Mouse (Mus musculus) stomach, embryonic 14.5 days (tissue): ENCODE results near the gene Olfr938. TPM values are rescaled to one million over a fixed set of nuclear protein-coding genes. Genes with fewer than 3 reads are reported as not detected.

Source experiments
- ATAC-seq: fragments of 200-750 bp; cut with Nextera tagmentation; 2 replicates; pipeline ENCODE4 v1.8.0; 2017; ENCODE audit warnings: low read depth, moderate TSS enrichment; ENCODE audit not compliant: insufficient number of reproducible peaks, insufficient read depth, low FRiP score
- H3K27ac ChIP-seq: fragments of 300-500 bp; sonication (generic); 2 replicates; pipeline ENCODE4 v1.5.1; 2014; ENCODE audit warnings: mild to moderate bottlenecking, low read length, moderate library complexity, mixed read lengths
- H3K27me3 ChIP-seq: fragments of 300-500 bp; sonication (generic); 2 replicates; pipeline ENCODE4 v1.6.1; 2014; ENCODE audit warnings: low read length, control low read depth, mixed read lengths; ENCODE audit not compliant: control insufficient read depth, insufficient read depth
- H3K36me3 ChIP-seq: fragments of 300-500 bp; sonication (generic); 2 replicates; pipeline ENCODE4 v1.6.1; 2014; ENCODE audit warnings: mild to moderate bottlenecking, control low read depth, low read length, moderate library complexity, mixed read lengths; ENCODE audit not compliant: control insufficient read depth, insufficient read depth
- H3K4me1 ChIP-seq: fragments of 300-500 bp; sonication (generic); 2 replicates; pipeline ENCODE4 v1.6.1; 2014; ENCODE audit warnings: low read length, control low read depth, mixed read lengths; ENCODE audit not compliant: control insufficient read depth, insufficient read depth
- H3K4me2 ChIP-seq: fragments of 300-500 bp; sonication (generic); replicated peaks from 2 replicates; pipeline ENCODE4 v1.6.1; 2014; ENCODE audit warnings: low read depth, low read length, control low read depth
- H3K4me3 ChIP-seq: fragments of 300-500 bp; sonication (generic); 2 replicates; pipeline ENCODE4 v1.5.1; 2014; ENCODE audit warnings: low read depth, low read length, control low read depth
- H3K9ac ChIP-seq: fragments of 300-500 bp; sonication (generic); replicated peaks from 2 replicates; pipeline ENCODE4 v1.6.1; 2014; ENCODE audit warnings: low read depth, mild to moderate bottlenecking, control low read depth, low read length, moderate library complexity, mixed read lengths
- H3K9me3 ChIP-seq: fragments of 300-500 bp; sonication (generic); 2 replicates; pipeline ENCODE4 v1.6.1; 2016; ENCODE audit warnings: low read depth, low read length, control low read depth; ENCODE audit not compliant: control insufficient read depth
- WGBS: fragments of 180-500 bp; shearing (Covaris S2); extraction: QIAGEN DNeasy Blood & Tissue Kit; methylation state at CpG from one replicate; pipeline ENCODE4 v1.1.7; 2014; 5-methylcytosine and 5-hydroxymethylcytosine counted together
- microRNA-seq: library from miRNA; unstranded; fragments of <30 nt; microRNA quantifications from one replicate; pipeline ENCODE4, GENCODE M21; 2016
- polyA plus RNA-seq: library from polyadenylated mRNA; unstranded; fragments of >200 nt; fragmentation: Nextera tagmentation; extraction: Ambion mirVana; gene quantifications from 2 replicates; pipeline ENCODE4 v1.2.1, GENCODE M21; 2014

Olfr938 gene
- not detected in 2 replicates for polyA plus RNA-seq

DNA sequence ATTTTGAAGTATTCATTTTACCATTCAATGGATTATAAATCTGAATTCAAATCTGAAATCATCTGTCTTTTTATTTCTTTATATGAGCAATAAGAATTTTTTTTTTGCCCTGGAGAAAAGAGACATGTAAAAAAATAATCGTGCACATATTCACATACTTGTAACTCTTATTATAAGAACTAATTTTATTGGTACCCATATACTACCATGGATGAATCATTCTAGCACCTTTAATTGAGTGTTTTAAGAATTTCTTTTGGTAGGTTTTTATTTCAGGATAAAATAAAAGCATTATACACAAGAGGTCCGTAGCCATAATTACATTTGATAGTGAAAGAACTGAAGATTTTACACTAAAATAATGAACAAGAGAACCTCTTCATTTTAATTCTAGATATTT, at the start of gene Olfr938:
TSS of gene Olfr938 (minus strand) at position 101 of the 400 bp plus-strand sequence.
- H3K4me1 ChIP-seq, result no peaks in the 10 kb centered on the region
- no peak within 1 kb of the TSS for H3K4me3 ChIP-seq
- no peaks in the 10 kb centered on the region for H3K36me3 ChIP-seq
- no peak within 1 kb of the TSS for H3K4me2 ChIP-seq
- H3K27me3 ChIP-seq, result no peaks in the 10 kb centered on the region
- no peaks in the 10 kb centered on the region for H3K9me3 ChIP-seq
- no peak within 1 kb of the TSS for H3K27ac ChIP-seq
- no peak within 1 kb of the TSS for H3K9ac ChIP-seq
- WGBS, result 89% methylated on average over 2 of the region's 2 CpGs
- ATAC-seq, result no peak

GRCm38 (mm10) chr9:39127831-39128230, 49.1 kb upstream of the Olfr938 start, which contains the start of gene Olfr27:
TSS of gene Olfr27 (plus strand) at chr9:39128131.
- no peaks in the 10 kb centered on the region for H3K36me3 ChIP-seq
- H3K27ac ChIP-seq, result no peak within 1 kb of the TSS
- no peak for ATAC-seq
- H3K9me3 ChIP-seq, result no peaks in the 10 kb centered on the region
- no peak within 1 kb of the TSS for H3K4me3 ChIP-seq
- no peaks in the 10 kb centered on the region for H3K27me3 ChIP-seq
- no peak within 1 kb of the TSS for H3K4me2 ChIP-seq
- H3K4me1 ChIP-seq, result no peaks in the 10 kb centered on the region
- no peak within 1 kb of the TSS for H3K9ac ChIP-seq

DNA sequence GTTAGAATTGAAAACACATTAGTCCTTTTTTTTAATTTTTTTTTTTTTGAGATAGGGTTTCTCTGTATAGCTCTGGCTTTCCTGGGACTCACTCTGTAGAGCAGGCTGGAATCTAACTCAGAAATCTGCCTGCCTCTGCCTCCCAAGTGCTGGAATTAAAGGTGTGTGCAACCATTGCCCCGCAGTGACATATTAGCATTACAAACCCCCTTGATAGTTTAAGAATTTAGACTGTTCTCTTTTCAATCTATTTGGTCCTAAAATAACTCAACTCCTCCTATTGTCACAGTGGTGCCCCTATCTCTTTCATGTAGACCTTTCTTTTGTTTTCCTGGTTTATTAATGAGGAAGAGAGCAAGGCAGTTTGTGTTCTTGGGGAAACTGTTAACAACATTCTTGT, 48.6 kb upstream of the Olfr938 start:
- Histone ChIP-seq H3K27me3 (no peaks in the 10 kb centered on the region), H3K4me1 (no peaks in the 10 kb centered on the region), H3K4me2 (no peak overlapping the region), H3K4me3 (no peak overlapping the region), H3K9me3 (no peaks in the 10 kb centered on the region), H3K27ac (no peak overlapping the region), H3K36me3 (no peaks in the 10 kb centered on the region), H3K9ac (no peak overlapping the region)
- no peak for ATAC-seq
- 72% methylated on average over 1 of the region's 1 CpGs for WGBS

GRCm38 (mm10) chr9:39064851-39065250, 13.8 kb downstream of the Olfr938 start, which contains the start of gene Olfr937:
TSS of gene Olfr937 (minus strand) at chr9:39064951.
- no peak within 1 kb of the TSS for H3K4me2 ChIP-seq
- no peak within 1 kb of the TSS for H3K9ac ChIP-seq
- no peak for ATAC-seq
- H3K36me3 ChIP-seq, result no peaks in the 10 kb centered on the region
- WGBS, result 81% methylated on average over 1 of the region's 1 CpGs
- H3K27ac ChIP-seq, result no peak within 1 kb of the TSS
- H3K27me3 ChIP-seq, result no peaks in the 10 kb centered on the region
- no peaks in the 10 kb centered on the region for H3K4me1 ChIP-seq
- H3K4me3 ChIP-seq, result no peak within 1 kb of the TSS
- H3K9me3 ChIP-seq, result no peaks in the 10 kb centered on the region

Small RNAs within 50 kb of the gene (microRNA-seq; reads per million reads assigned to microRNA genes)
- not detected for gene Gm25032
- gene Gm25529, result not detected

Other genes starting within 250 kb of the Olfr938 start
- gene Olfr924, start 234.4 kb downstream of the Olfr938 start, polyA plus RNA-seq, result not detected in 2 replicates
- not detected in 2 replicates for gene Olfr26, start 223.8 kb downstream of the Olfr938 start, polyA plus RNA-seq
- not detected in 2 replicates for gene Olfr926, start 201.8 kb downstream of the Olfr938 start, polyA plus RNA-seq
- gene Olfr930, start 149.1 kb downstream of the Olfr938 start, polyA plus RNA-seq, result not detected in 2 replicates
- not detected in 2 replicates for gene Olfr933, start 106.6 kb downstream of the Olfr938 start, polyA plus RNA-seq
- gene Olfr934, start 90.6 kb downstream of the Olfr938 start, polyA plus RNA-seq, result not detected in 2 replicates
- not detected in 2 replicates for gene Olfr935, start 79.2 kb downstream of the Olfr938 start, polyA plus RNA-seq
- gene Olfr146, start 55.5 kb downstream of the Olfr938 start, polyA plus RNA-seq, result not detected in 2 replicates
- gene Olfr937, start 13.9 kb downstream of the Olfr938 start, polyA plus RNA-seq, result not detected in 2 replicates
- not detected in 2 replicates for gene Olfr27, start 49.2 kb upstream of the Olfr938 start, polyA plus RNA-seq
- not detected in 2 replicates for gene Olfr943, start 87.4 kb upstream of the Olfr938 start, polyA plus RNA-seq
- not detected in 2 replicates for gene Olfr944, start 123.0 kb upstream of the Olfr938 start, polyA plus RNA-seq
- not detected in 2 replicates for gene Olfr1537, start 171.1 kb upstream of the Olfr938 start, polyA plus RNA-seq
- gene Olfr945, start 197.9 kb upstream of the Olfr938 start, polyA plus RNA-seq, result not detected in 2 replicates
- not detected in 2 replicates for gene Olfr948, start 247.2 kb upstream of the Olfr938 start, polyA plus RNA-seq